Mouse (Mus musculus): ENCODE results near the gene Ttc3.

Gene Ttc3

DNA sequence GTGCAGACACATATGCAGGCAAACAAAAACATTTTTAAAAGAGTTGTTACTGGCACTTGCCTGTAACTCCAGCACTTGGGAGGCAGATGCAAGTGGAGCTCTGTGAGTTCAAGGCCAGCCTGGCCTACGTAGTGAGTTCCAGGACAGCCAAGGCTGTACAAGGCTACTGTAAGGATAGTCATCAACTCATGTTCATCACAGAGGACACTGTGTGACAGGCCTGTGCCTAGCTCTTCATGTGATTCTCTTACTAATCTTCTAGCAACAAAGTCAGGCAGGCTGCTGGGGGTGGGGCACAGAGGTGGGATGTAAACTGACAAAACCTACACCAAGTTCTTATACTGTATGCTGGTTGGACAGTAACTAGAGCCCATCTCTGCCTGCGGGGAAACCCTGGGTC is 136.7 kb downstream of the Ttc3 start:
- DNase-seq (ENCODE audit: low read depth): no peak

DNA sequence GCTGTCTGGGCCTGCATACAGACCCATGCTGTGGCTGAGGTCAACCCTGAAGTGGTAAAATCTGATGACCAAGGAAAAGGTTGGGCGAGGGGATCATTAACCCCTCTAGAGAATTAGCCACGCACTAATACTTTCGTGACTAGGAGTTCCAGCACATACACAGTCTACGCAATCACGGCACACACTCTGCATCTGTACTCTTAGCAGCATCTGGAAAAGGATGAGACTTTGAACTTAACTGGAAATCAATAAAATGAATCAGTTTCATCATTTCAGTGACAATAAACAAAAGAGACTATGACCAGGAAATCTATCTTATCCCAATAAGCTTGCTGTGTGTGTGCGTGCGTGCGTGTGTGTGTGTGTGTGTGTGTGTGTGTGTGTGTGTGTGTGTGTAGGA is 138.4 kb downstream of the Ttc3 start:
- DNase-seq (ENCODE audit: low read depth): no peak

DNA sequence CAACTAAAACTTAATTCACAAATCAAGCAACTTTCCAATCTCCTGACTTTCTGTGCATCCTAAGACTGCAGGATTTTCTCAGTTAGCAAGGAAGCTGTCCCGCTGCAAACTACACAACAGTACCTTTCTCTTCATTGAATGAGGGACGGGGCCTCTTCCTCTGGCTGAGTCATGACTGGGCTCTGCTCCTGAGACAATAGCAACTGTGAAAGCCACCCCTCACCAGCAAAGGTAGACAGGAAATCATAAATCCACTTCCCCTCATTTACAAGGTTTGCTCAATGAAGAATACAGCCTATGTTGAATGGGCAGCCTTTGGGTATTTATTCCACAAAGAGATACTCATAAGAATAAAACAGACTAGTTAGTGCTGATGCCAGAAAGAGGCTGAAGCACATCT is 139.6 kb downstream of the Ttc3 start:
- DNase-seq (ENCODE audit: low read depth): no peak

DNA sequence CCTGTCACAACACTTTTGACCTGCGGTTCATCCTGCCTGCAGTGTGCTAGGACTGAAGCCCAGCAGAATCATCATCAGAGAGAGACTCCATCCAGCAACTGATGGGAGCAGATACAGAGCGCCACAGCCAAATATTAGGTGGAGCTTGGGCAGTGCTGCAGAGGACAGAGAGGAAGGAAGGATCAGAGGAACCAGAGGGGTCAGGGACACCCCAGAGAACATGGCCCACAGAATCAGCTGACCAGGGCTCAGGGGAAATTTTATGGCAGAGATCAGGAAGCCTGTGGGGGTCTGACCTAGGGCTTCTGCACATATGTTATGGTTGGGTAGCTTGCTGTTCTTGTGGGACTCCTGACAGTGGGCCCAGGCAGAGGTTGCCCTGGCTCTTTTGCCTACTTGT is 147.2 kb downstream of the Ttc3 start:
- no peak for DNase-seq (ENCODE audit: low read depth)

All from naive thymus-derived CD4-positive, alpha-beta T cell, adult 2 months (primary cell).